Mouse (Mus musculus): Measurements from ENCODE around the gene Fmo2.

DNA sequence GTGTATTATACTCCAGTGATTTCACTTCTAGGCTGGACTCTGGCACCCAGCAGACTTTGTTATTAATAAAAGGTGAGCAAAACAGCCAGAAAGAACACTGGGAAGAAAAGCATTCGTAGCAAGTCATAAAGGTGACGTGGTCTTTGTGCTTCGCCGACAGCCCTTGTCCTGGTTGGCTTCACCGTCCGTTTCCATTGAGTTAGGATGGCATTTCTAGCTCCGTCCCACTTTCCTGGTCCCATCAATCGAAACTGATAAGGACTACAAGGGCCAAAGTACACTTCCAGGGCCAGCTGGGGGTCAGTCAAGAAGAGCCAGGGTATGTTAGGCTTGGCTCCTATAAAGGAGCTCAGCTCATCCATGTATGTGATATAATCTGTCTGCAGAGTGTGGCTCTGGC is 18.1 kb upstream of the Fmo2 start:
- TF ChIP-seq CTCF (IDR thresholded peaks at IDR 0.05; ENCODE audit: low read depth) (no peak), EP300 (optimal IDR thresholded peaks at IDR 0.05) (no peak)

All from stomach, postnatal 0 days (tissue).